Mouse (Mus musculus): Measurements from ENCODE around the gene Eif3a.

Gene Eif3a

GRCm38 (mm10) chr19:60758896-60759835, 31.3 kb downstream of the Eif3a start:
- no peak for DNase-seq (ENCODE audit: extremely low read depth, low read depth, low spot score)

GRCm38 (mm10) chr19:60757099-60757785, 33.2 kb downstream of the Eif3a start:
- DNase-seq (ENCODE audit: extremely low read depth, low read depth, low spot score) = no peak

GRCm38 (mm10) chr19:60756192-60757098, 34.0 kb downstream of the Eif3a start:
- no peak for DNase-seq (ENCODE audit: extremely low read depth, low read depth, low spot score)

GRCm38 (mm10) chr19:60755438-60756191, 34.8 kb downstream of the Eif3a start, which contains the start of gene Nanos1:
Gene Nanos1, plus strand, starts transcription at chr19:60755987.
- no peak for DNase-seq (ENCODE audit: extremely low read depth, low read depth, low spot score)

GRCm38 (mm10) chr19:60747801-60748200, 42.7 kb downstream of the Eif3a start:
- no peak for DNase-seq (ENCODE audit: extremely low read depth, low read depth, low spot score)

GRCm38 (mm10) chr19:60743767-60744547, 46.5 kb downstream of the Eif3a start:
- no peak for DNase-seq (ENCODE audit: extremely low read depth, low read depth, low spot score)

- no peak for DNase-seq (ENCODE audit: extremely low read depth, low read depth, low spot score)
Observed at GRCm38 (mm10) chr19:60740560-60740959, 49.9 kb downstream of the Eif3a start.

GRCm38 (mm10) chr19:60731966-60732365, 58.5 kb downstream of the Eif3a start:
- DNase-seq (ENCODE audit: extremely low read depth, low read depth, low spot score) = no peak

- no peak for DNase-seq (ENCODE audit: extremely low read depth, low read depth, low spot score)
Observed at GRCm38 (mm10) chr19:60731299-60731698, 59.2 kb downstream of the Eif3a start.

GRCm38 (mm10) chr19:60730281-60730852, 60.1 kb downstream of the Eif3a start:
- DNase-seq (ENCODE audit: extremely low read depth, low read depth, low spot score) = no peak

- DNase-seq (ENCODE audit: extremely low read depth, low read depth, low spot score) = no peak
Observed at GRCm38 (mm10) chr19:60716381-60716780, 74.1 kb downstream of the Eif3a start.

GRCm38 (mm10) chr19:60712577-60712976, 77.9 kb downstream of the Eif3a start:
- no peak for DNase-seq (ENCODE audit: extremely low read depth, low read depth, low spot score)
